Mouse (Mus musculus): ENCODE measurements around the gene Gkn1.

DNA sequence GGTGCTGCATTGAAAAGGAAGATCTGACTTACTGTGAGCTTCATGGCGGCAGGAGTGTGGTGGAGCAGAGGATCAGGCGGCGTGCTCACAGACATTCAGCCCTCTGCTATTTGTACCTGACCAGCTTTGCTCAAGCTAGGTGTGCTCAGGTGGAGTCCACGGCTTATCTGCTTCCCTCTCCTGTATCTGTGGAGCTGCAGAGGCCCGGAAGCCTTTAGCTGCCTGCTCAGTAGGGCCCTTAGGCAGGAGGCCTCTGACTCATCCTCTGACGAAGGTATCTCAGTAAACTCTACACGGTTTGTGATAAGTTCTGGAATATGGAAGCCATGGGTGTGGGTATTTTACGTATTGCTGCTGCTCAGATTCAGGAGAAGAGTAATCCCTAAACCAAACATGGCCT lies at the start of gene Gkn1:
- TF ChIP-seq CTCF (conservative IDR thresholded peaks at IDR 0.05; ENCODE audit: insufficient read depth, insufficient read length, low read depth, low read length) (no peak), POLR2A (IDR thresholded peaks at IDR 0.05; ENCODE audit: low read depth, low read length) (no peak)
